Mouse (Mus musculus): ENCODE measurements at regions not wholly inside any gene's neighbourhood (a gene's known extent, or its start where the extent isn't known, plus 50 kb on each side); places are given as distances from the start of the nearest gene placed in this dataset.
"Not testable (repeated sequence)": the region's sequence is repeated elsewhere in the genome, so short reads cannot be mapped to it uniquely, and the experiment has no call there.

GRCm38 (mm10) chr16:77835767-77836166 lies 233.9 kb upstream of the Gm11146 start:
- no peak for ATAC-seq

- no peak for ATAC-seq
Measured at GRCm38 (mm10) chr16:77827322-77828117, 225.6 kb upstream of the Gm11146 start.

- ATAC-seq, result no peak
Measured at GRCm38 (mm10) chr16:77799709-77800108, 197.8 kb upstream of the Gm11146 start.

- no peak for ATAC-seq
Measured at GRCm38 (mm10) chr16:77796926-77797325, 195.0 kb upstream of the Gm11146 start.

GRCm38 (mm10) chr16:77789652-77790051 lies 187.8 kb upstream of the Gm11146 start:
- no peak for ATAC-seq

GRCm38 (mm10) chr16:77789206-77789605 lies 187.3 kb upstream of the Gm11146 start:
- ATAC-seq, result no peak

- ATAC-seq, result no peak
Measured at GRCm38 (mm10) chr16:77788781-77789150, 186.9 kb upstream of the Gm11146 start.

- ATAC-seq, result no peak
Measured at GRCm38 (mm10) chr16:77788041-77788780, 186.3 kb upstream of the Gm11146 start.

- ATAC-seq, result no peak
Measured at GRCm38 (mm10) chr16:77787025-77787424, 185.1 kb upstream of the Gm11146 start.

- no peak for ATAC-seq
Measured at GRCm38 (mm10) chr16:77779019-77779418, 177.1 kb upstream of the Gm11146 start.

- ATAC-seq, result no peak
Measured at GRCm38 (mm10) chr16:77772075-77772474, 170.2 kb upstream of the Gm11146 start.

- ATAC-seq, result no peak
Measured at GRCm38 (mm10) chr16:77760926-77761347, 159.0 kb upstream of the Gm11146 start.

GRCm38 (mm10) chr16:77760479-77760878 lies 158.6 kb upstream of the Gm11146 start:
- ATAC-seq, result no peak

GRCm38 (mm10) chr16:77759997-77760396 lies 158.1 kb upstream of the Gm11146 start:
- ATAC-seq, result no peak

GRCm38 (mm10) chr16:77754882-77755281 lies 153.0 kb upstream of the Gm11146 start:
- ATAC-seq, result no peak

GRCm38 (mm10) chr16:77749474-77749873 lies 147.6 kb upstream of the Gm11146 start:
- no peak for ATAC-seq

GRCm38 (mm10) chr16:77743838-77744237 lies 141.9 kb upstream of the Gm11146 start:
- ATAC-seq, result no peak

GRCm38 (mm10) chr16:77738821-77739220 lies 136.9 kb upstream of the Gm11146 start:
- no peak for ATAC-seq

GRCm38 (mm10) chr16:77719377-77719776 lies 117.5 kb upstream of the Gm11146 start:
- ATAC-seq, result no peak

GRCm38 (mm10) chr16:77717766-77718165 lies 115.9 kb upstream of the Gm11146 start:
- ATAC-seq, result not testable (repeated sequence)

GRCm38 (mm10) chr16:77704726-77705125 lies 102.8 kb upstream of the Gm11146 start:
- ATAC-seq, result no peak

GRCm38 (mm10) chr16:77695443-77695842 lies 93.5 kb upstream of the Gm11146 start:
- no peak for ATAC-seq

- ATAC-seq, result no peak
Measured at GRCm38 (mm10) chr16:77687056-77687839, 85.4 kb upstream of the Gm11146 start.

All from inflammation-experienced regulatory T-cells, adult 6 months (primary cell).